Mouse (Mus musculus): ENCODE data around the gene Orc3. TPM values are rescaled to one million over a fixed set of nuclear protein-coding genes. Genes with fewer than 3 reads are reported as not detected.
A peak's percentile ranks its signal among the peaks of the same experiment; 100 is the strongest.

The Orc3 gene
- 105 and 111 TPM in 2 replicates for polyA plus RNA-seq (2016; fragmentation: Nextera tagmentation; extraction: Ambion mirVana)

DNA sequence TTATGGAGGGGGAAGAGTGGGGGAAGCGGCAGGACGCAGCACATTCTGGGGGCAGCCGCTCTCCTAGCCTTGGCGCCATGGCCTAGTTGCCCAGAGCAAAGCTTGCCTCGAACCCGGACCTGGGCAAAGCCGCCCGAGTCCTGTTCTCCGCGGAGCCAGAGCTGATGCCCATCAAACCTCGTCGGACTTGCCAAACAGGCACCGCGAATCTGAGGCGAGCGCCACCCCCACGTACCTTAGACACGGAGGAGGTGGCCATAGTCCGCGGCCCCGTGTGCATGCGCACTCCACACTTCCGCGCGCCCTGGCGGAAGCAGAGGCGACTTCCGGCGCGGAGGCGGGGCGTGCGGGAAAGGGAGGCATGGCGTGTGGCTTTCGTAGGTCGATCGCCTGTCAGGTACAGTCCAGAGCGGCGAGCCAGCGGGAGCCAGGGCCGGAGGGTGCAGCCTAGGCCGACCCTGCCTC, at the start of gene Orc3, which contains the start of gene Rars2:
TSS of gene Orc3 (minus strand) at position 315 of the 465 bp plus-strand sequence.
TSS of gene Rars2 (plus strand) at position 328 of the 465 bp plus-strand sequence.
- no peaks in the 10 kb centered on the region for H3K27me3 ChIP-seq
- H3K27ac ChIP-seq, result peak within 1 kb of the TSS; percentile 70
- H3K4me1 ChIP-seq, result peaks cover 16% of the 10 kb centered on the region
- peak within 1 kb of the TSS; percentile 66 for H3K9ac ChIP-seq
- H3K4me3 ChIP-seq, result peak within 1 kb of the TSS; percentile 83
- under 1% methylated on average over 42 of the region's 42 CpGs for WGBS
- no peaks in the 10 kb centered on the region for H3K9me3 ChIP-seq
- H3K4me2 ChIP-seq (replicated peaks), result peak within 1 kb of the TSS; percentile 92
- ATAC-seq (ENCODE audit: insufficient number of reproducible peaks, insufficient read depth, low FRiP score, low TSS enrichment), result peak; percentile 98
- 0 out of 2 replicates have a peak, but pooled peaks cover 5% of the 10 kb centered on the region for H3K36me3 ChIP-seq

DNA sequence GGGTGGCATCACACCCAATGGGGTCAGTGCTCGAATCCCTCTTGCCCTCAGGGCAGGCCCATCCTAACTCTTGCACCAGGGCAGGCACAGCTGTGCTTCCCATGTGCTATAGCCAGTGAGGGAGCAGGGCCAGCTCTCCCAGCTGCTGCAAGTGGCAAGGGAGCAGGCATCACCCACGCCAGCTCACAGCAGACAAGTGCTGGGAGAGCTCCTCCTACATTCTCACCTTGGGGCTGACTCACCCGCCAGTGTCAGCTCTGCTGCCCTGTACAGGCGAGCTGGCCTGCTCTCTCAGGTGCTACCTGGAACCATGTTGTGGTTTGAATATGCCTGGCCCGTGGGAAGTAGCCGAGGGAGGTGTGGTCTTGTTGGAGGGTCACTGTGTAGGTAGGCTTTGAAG, 47.2 kb upstream of the Orc3 start:
- ATAC-seq (ENCODE audit: insufficient number of reproducible peaks, insufficient read depth, low FRiP score, low TSS enrichment), result no peak
- Histone ChIP-seq H3K27me3 (no peaks in the 10 kb centered on the region), H3K27ac (no peak overlapping the region), H3K9me3 (no peaks in the 10 kb centered on the region), H3K9ac (no peak overlapping the region), H3K36me3 (peaks cover 77% of the 10 kb centered on the region), H3K4me3 (no peak overlapping the region), H3K4me2 (replicated peaks) (no peak overlapping the region), H3K4me1 (no peaks in the 10 kb centered on the region)
- 77% methylated on average over 6 of the region's 6 CpGs for WGBS

DNA sequence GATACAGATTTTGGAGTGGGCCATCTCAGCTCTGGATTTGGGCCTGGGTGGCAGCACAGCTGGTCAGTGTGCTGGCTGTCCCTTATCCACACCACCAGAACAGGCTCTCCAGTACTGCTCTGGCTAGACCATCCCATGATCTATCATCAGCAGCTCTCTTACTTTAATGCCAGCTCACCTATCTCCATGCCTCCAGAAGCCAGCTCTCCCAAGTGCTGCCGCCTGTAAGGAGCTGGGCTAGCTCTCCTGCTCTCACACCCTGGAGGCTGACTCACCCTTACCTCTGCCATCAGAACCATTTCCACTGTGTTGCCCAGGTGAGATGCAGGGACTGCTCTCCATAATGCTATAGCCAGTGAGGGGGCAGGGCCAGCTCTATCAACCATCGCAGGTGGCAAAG, 46.8 kb upstream of the Orc3 start:
- H3K36me3 ChIP-seq, result peaks cover 73% of the 10 kb centered on the region
- H3K4me3 ChIP-seq, result no peak overlapping the region
- no peaks in the 10 kb centered on the region for H3K9me3 ChIP-seq
- 90% methylated on average over 2 of the region's 2 CpGs for WGBS
- H3K27ac ChIP-seq, result no peak overlapping the region
- no peak overlapping the region for H3K9ac ChIP-seq
- no peak overlapping the region for H3K4me2 ChIP-seq (replicated peaks)
- no peaks in the 10 kb centered on the region for H3K27me3 ChIP-seq
- no peaks in the 10 kb centered on the region for H3K4me1 ChIP-seq
- 0 out of 2 replicates have a peak, but pooled peaks have one; percentile 35 for ATAC-seq (ENCODE audit: insufficient number of reproducible peaks, insufficient read depth, low FRiP score, low TSS enrichment)

GRCm38 (mm10) chr4:34659012-34659411, 44.3 kb upstream of the Orc3 start:
- Histone ChIP-seq H3K27me3 (no peaks in the 10 kb centered on the region), H3K9me3 (no peaks in the 10 kb centered on the region), H3K4me1 (no peaks in the 10 kb centered on the region), H3K27ac (no peak overlapping the region), H3K4me3 (no peak overlapping the region), H3K4me2 (replicated peaks) (no peak overlapping the region), H3K36me3 (peaks cover 74% of the 10 kb centered on the region), H3K9ac (no peak overlapping the region)
- 85% methylated on average over 2 of the region's 2 CpGs for WGBS
- no peak for ATAC-seq (ENCODE audit: insufficient number of reproducible peaks, insufficient read depth, low FRiP score, low TSS enrichment)

DNA sequence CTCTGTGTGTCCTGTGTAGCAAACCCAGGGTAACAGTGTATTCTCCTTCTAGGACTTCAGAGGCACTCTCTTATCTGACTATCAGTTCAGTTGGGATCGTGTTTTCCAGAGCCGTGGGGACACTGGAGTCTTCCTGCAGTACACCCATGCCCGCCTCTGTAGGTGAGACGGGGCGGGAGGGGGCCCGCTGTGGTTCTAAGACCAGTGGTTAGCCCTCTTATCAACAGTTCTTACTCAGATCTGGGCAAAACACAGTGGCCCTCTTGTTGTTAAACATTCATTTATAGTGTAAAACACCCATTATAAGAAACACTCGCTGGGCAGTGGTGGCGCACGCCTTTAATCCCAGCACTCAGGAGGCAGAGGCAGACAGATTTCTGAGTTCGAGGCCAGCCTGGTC, 41.4 kb upstream of the Orc3 start:
- H3K27ac ChIP-seq, result no peak overlapping the region
- no peaks in the 10 kb centered on the region for H3K9me3 ChIP-seq
- WGBS, result 96% methylated on average over 10 of the region's 10 CpGs
- H3K9ac ChIP-seq, result no peak overlapping the region
- H3K4me3 ChIP-seq, result no peak overlapping the region
- no peak overlapping the region for H3K4me2 ChIP-seq (replicated peaks)
- peaks cover 64% of the 10 kb centered on the region for H3K36me3 ChIP-seq
- no peaks in the 10 kb centered on the region for H3K4me1 ChIP-seq
- H3K27me3 ChIP-seq, result no peaks in the 10 kb centered on the region
- no peak for ATAC-seq (ENCODE audit: insufficient number of reproducible peaks, insufficient read depth, low FRiP score, low TSS enrichment)

- Histone ChIP-seq H3K9ac (no peak overlapping the region), H3K27ac (no peak overlapping the region), H3K4me1 (no peaks in the 10 kb centered on the region), H3K4me2 (replicated peaks) (no peak overlapping the region), H3K9me3 (no peaks in the 10 kb centered on the region), H3K4me3 (no peak overlapping the region), H3K27me3 (no peaks in the 10 kb centered on the region), H3K36me3 (peaks cover 41% of the 10 kb centered on the region)
- no peak for ATAC-seq (ENCODE audit: insufficient number of reproducible peaks, insufficient read depth, low FRiP score, low TSS enrichment)
- WGBS, result 93% methylated on average over 7 of the region's 7 CpGs
Measured at GRCm38 (mm10) chr4:34653179-34653578, 38.4 kb upstream of the Orc3 start.

GRCm38 (mm10) chr4:34644779-34645178, 30.0 kb upstream of the Orc3 start:
- no peak for ATAC-seq (ENCODE audit: insufficient number of reproducible peaks, insufficient read depth, low FRiP score, low TSS enrichment)
- Histone ChIP-seq H3K4me1 (no peaks in the 10 kb centered on the region), H3K36me3 (peaks cover 46% of the 10 kb centered on the region)

GRCm38 (mm10) chr4:34640731-34641130, 26.0 kb upstream of the Orc3 start:
- Histone ChIP-seq H3K27me3 (no peaks in the 10 kb centered on the region), H3K9me3 (no peaks in the 10 kb centered on the region), H3K4me2 (replicated peaks) (no peak overlapping the region), H3K27ac (no peak overlapping the region), H3K4me3 (no peak overlapping the region), H3K9ac (no peak overlapping the region), H3K36me3 (peaks cover 27% of the 10 kb centered on the region), H3K4me1 (no peaks in the 10 kb centered on the region)
- ATAC-seq (ENCODE audit: insufficient number of reproducible peaks, insufficient read depth, low FRiP score, low TSS enrichment), result no peak
- 93% methylated on average over 3 of the region's 3 CpGs for WGBS

More at GRCm38 (mm10) chr4:34644779-34645178, 30.0 kb upstream of the Orc3 start:
- Histone ChIP-seq H3K27ac (no peak overlapping the region), H3K27me3 (no peaks in the 10 kb centered on the region), H3K9me3 (no peaks in the 10 kb centered on the region), H3K4me3 (no peak overlapping the region), H3K4me2 (replicated peaks) (no peak overlapping the region), H3K9ac (no peak overlapping the region)

DNA sequence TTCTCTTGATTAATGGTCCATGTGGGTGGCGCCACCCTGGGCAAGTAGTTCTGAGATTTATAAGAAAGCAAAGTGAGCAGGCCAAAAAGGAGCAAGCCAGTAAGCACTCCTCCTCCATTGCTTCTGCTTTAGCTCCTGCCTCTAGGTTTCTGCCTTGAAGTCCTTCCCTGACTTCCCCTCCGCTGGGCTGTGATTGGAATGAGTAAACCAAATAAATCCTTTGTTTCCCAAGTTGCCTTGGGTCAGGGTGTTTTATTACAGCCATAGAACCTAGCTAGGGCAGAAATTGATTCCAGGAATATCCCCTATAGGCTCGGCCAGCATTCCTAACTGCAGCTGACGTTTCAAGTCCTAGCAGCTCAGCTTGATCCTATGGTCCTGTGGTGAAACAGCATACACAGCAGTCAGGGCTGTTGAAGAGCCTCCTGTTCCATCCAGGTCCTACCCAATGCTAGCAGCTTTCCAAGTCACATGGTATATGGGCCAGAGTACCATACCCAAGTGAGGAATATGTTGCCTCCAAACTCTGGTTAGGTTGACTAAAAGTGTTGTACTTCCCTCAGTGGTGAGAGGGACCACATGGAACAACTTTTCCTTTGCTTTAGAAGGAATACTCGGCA, 25.1 kb upstream of the Orc3 start:
- Histone ChIP-seq H3K9me3 (no peaks in the 10 kb centered on the region), H3K4me3 (no peak overlapping the region), H3K27ac (0 out of 2 replicates have a peak overlapping the region, but pooled peaks have one; percentile 30), H3K27me3 (no peaks in the 10 kb centered on the region), H3K4me1 (no peaks in the 10 kb centered on the region), H3K4me2 (replicated peaks) (no peak overlapping the region), H3K36me3 (peaks cover 26% of the 10 kb centered on the region), H3K9ac (no peak overlapping the region)
- WGBS, result 55% methylated on average over 5 of the region's 5 CpGs
- ATAC-seq (ENCODE audit: insufficient number of reproducible peaks, insufficient read depth, low FRiP score, low TSS enrichment), result peak; percentile 47; the same call in 1 of the 2 replicates

DNA sequence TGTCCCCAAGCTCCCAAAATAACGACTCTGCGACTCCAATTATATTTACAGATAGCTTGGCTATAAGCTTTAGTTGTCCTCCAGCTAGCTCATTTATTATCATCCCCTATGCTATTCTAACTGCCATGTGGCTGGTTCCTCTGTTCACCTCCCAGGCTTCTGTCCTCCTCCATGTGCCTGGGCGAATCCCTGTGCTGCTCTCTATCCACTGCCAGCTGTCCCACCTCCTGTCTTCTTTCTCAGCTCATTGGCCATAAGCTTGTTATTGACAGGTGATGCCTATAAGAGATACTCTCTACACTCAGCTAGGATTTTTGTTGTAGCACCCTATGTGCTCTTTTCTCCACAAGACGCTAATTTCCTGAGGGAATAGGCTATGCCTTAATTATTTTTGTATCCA, 23.1 kb upstream of the Orc3 start:
- Histone ChIP-seq H3K4me1 (no peaks in the 10 kb centered on the region), H3K9me3 (no peaks in the 10 kb centered on the region), H3K4me3 (no peak overlapping the region), H3K36me3 (peaks cover 32% of the 10 kb centered on the region), H3K27ac (no peak overlapping the region), H3K9ac (no peak overlapping the region), H3K4me2 (replicated peaks) (no peak overlapping the region), H3K27me3 (no peaks in the 10 kb centered on the region)
- WGBS, result 85% methylated on average over 4 of the region's 4 CpGs
- no peak for ATAC-seq (ENCODE audit: insufficient number of reproducible peaks, insufficient read depth, low FRiP score, low TSS enrichment)

DNA sequence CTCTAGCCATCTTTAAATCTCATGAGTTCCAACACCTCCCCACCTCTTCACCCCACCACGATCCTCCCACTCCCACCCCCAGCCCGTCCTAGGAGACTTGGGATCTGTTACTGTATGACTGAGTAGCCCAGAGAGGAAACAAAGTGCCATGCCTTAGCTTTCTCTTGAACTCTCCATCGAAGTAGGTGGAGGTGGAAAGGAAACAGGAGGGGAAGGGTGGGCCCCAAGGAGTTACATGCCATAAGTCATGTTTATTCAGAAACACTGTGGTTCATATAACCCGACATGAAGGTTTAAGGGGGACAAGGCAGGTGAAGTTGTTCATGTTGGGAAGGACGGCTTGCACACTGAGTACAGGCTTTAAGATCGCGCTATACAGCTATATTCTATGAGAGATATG, 22.6 kb upstream of the Orc3 start:
- WGBS, result 94% methylated on average over 7 of the region's 7 CpGs
- no peak overlapping the region for H3K27ac ChIP-seq
- no peak overlapping the region for H3K4me3 ChIP-seq
- no peak overlapping the region for H3K9ac ChIP-seq
- H3K9me3 ChIP-seq, result no peaks in the 10 kb centered on the region
- H3K4me1 ChIP-seq, result no peaks in the 10 kb centered on the region
- H3K36me3 ChIP-seq, result peaks cover 32% of the 10 kb centered on the region
- no peak overlapping the region for H3K4me2 ChIP-seq (replicated peaks)
- no peak for ATAC-seq (ENCODE audit: insufficient number of reproducible peaks, insufficient read depth, low FRiP score, low TSS enrichment)
- H3K27me3 ChIP-seq, result no peaks in the 10 kb centered on the region

DNA sequence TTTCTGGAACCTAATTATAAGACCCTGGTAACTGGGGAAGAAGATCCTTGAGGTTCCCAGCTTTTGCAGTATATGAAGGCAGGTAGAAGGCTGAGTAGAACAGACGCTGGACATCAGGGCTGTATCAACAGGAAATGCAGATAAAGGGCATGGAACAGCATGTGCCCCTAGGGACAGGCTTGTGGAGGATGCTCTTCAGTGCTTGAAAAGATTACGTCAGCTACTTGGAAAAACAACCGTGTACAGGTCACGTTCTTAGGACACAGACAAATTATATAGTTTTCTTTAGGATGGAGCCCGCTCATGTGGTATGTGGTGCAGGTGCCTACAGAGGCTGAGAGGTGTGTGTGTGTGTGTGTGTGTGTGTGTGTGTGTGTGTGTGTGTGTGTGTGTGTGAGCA, 21.3 kb upstream of the Orc3 start:
- WGBS, result 78% methylated on average over 5 of the region's 5 CpGs
- Histone ChIP-seq H3K36me3 (peaks cover 34% of the 10 kb centered on the region), H3K4me3 (no peak overlapping the region), H3K27me3 (no peaks in the 10 kb centered on the region), H3K27ac (no peak overlapping the region), H3K4me2 (replicated peaks) (no peak overlapping the region), H3K9ac (no peak overlapping the region), H3K4me1 (no peaks in the 10 kb centered on the region), H3K9me3 (no peaks in the 10 kb centered on the region)
- no peak for ATAC-seq (ENCODE audit: insufficient number of reproducible peaks, insufficient read depth, low FRiP score, low TSS enrichment)

Measured in embryonic facial prominence, embryonic 12.5 days (tissue).